Mouse (Mus musculus) cerebellum, adult 18-20 months (tissue): ENCODE measurements around the gene Ctnna3.

Source experiments
- DNase-seq, 2 experiments: peaks; one replicate each; pipeline ENCODE4 v3.0.0; 2021

Gene Ctnna3

GRCm38 (mm10) chr10:63714151-63714550 is 284.3 kb downstream of the Ctnna3 start:
- DNase-seq = no peak

GRCm38 (mm10) chr10:63768871-63769270 is 339.0 kb downstream of the Ctnna3 start:
- peak; percentile 57 to 72 for DNase-seq

GRCm38 (mm10) chr10:63771656-63772055 is 341.8 kb downstream of the Ctnna3 start:
- no peak for DNase-seq

GRCm38 (mm10) chr10:63772074-63772473 is 342.2 kb downstream of the Ctnna3 start:
- DNase-seq = no peak

GRCm38 (mm10) chr10:63781948-63782347 is 352.1 kb downstream of the Ctnna3 start:
- DNase-seq = no peak

- peak in 1 of 2 experiments; percentile 4 for DNase-seq
Measured at GRCm38 (mm10) chr10:63784808-63785535, 355.1 kb downstream of the Ctnna3 start.

- DNase-seq = no peak
Measured at GRCm38 (mm10) chr10:63786390-63786789, 356.5 kb downstream of the Ctnna3 start.

- no peak for DNase-seq
Measured at GRCm38 (mm10) chr10:63803909-63804308, 374.0 kb downstream of the Ctnna3 start.

GRCm38 (mm10) chr10:63805551-63805950 is 375.7 kb downstream of the Ctnna3 start:
- DNase-seq = no peak

- no peak for DNase-seq
Measured at GRCm38 (mm10) chr10:63806254-63806653, 376.4 kb downstream of the Ctnna3 start.

- peak; percentile 30 to 39 for DNase-seq
Measured at GRCm38 (mm10) chr10:63810043-63810617, 380.2 kb downstream of the Ctnna3 start.

GRCm38 (mm10) chr10:63839011-63839410 is 409.1 kb downstream of the Ctnna3 start:
- peak; percentile 9 to 14 for DNase-seq

- no peak for DNase-seq
Measured at GRCm38 (mm10) chr10:63851946-63852345, 422.0 kb downstream of the Ctnna3 start.

- DNase-seq = no peak
Measured at GRCm38 (mm10) chr10:63869123-63869522, 439.2 kb downstream of the Ctnna3 start.

- DNase-seq = peak; percentile 73 to 78
Measured at GRCm38 (mm10) chr10:63880462-63880903, 450.6 kb downstream of the Ctnna3 start.

- peak; percentile 28 to 30 for DNase-seq
Measured at GRCm38 (mm10) chr10:63886449-63887088, 456.7 kb downstream of the Ctnna3 start.

GRCm38 (mm10) chr10:63894612-63895011 is 464.7 kb downstream of the Ctnna3 start:
- DNase-seq = no peak

GRCm38 (mm10) chr10:63899891-63900290 is 470.0 kb downstream of the Ctnna3 start:
- DNase-seq = peak in 1 of 2 experiments; percentile 26

GRCm38 (mm10) chr10:63908878-63909277 is 479.0 kb downstream of the Ctnna3 start:
- no peak for DNase-seq

- no peak for DNase-seq
Measured at GRCm38 (mm10) chr10:63927334-63927733, 497.4 kb downstream of the Ctnna3 start, which contains the start of gene Gm10118. Gm10118 (minus strand) TSS chr10:63927434.

GRCm38 (mm10) chr10:63933946-63934345 is 504.0 kb downstream of the Ctnna3 start:
- DNase-seq = peak; percentile 30 to 35

GRCm38 (mm10) chr10:63945534-63945933 is 515.6 kb downstream of the Ctnna3 start:
- DNase-seq = no peak

- DNase-seq = peak; percentile 57 to 62
Measured at GRCm38 (mm10) chr10:63947266-63947665, 517.4 kb downstream of the Ctnna3 start.

- DNase-seq = no peak
Measured at GRCm38 (mm10) chr10:63950867-63951266, 521.0 kb downstream of the Ctnna3 start.
